Mouse (Mus musculus): ENCODE measurements around the gene Enc1. TPM values are rescaled to one million over a fixed set of nuclear protein-coding genes. Genes with fewer than 3 reads are reported as not detected.

Gene Enc1
- total and polyA plus RNA-seq, 3 experiments, result 5.2 to 10.0 (median 7.7) TPM

DNA sequence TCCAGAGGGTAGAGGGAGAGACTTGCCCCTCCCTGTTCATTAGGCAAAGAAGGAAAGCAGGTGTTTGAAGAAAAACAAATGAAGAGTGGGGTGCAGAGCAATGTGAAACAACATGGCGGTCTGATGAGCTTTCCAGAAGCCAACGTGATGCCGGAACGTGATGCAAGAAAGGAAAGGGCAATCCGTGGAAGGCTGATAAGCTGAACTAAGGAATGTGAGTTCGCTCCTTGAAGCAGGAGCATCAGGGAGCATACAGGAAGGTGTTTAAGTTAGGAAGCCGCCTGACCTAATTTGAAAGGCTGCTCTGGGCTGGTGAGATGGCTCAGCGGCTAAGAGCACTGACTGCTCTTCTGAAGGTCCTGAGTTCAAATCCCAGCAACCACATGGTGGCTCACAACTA lies 55.4 kb downstream of the Enc1 start:
- Histone ChIP-seq H3K27me3 (ENCODE audit: control insufficient read depth, insufficient read depth, low read length) (no peaks in the 10 kb centered on the region), H3K36me3 (ENCODE audit: control insufficient read depth, insufficient read depth, low read length) (no peaks in the 10 kb centered on the region), H3K9ac (ENCODE audit: low read depth, low read length) (no peak overlapping the region), H3K79me2 (replicated peaks; ENCODE audit: control insufficient read depth, insufficient read depth, low read length) (no peaks in the 10 kb centered on the region), H3K27ac (peak overlapping the region; percentile 8; the same call in 1 of the 2 replicates), H3K4me3 (no peak overlapping the region), H3K4me1 (ENCODE audit: control insufficient read depth, insufficient read depth, low read length) (peaks cover 15% of the 10 kb centered on the region)
- intact Hi-C loops (cut with DNase I), result loop anchor here (5.0 kb wide), 2 partner anchors 251 to 401 kb away; no protein-coding TSS in a partner anchor
- 58% methylated on average over 8 of the region's 8 CpGs for WGBS
- TF ChIP-seq POLR2A (IDR thresholded peaks at IDR 0.05; ENCODE audit: insufficient read depth, low read depth, low read length) (no peak), CTCF (IDR thresholded peaks at IDR 0.05) (no peak), EP300 (IDR thresholded peaks at IDR 0.05; ENCODE audit: insufficient read depth, low read depth, low read length) (no peak)
- DNase-seq, result peak; percentile 34 to 49

DNA sequence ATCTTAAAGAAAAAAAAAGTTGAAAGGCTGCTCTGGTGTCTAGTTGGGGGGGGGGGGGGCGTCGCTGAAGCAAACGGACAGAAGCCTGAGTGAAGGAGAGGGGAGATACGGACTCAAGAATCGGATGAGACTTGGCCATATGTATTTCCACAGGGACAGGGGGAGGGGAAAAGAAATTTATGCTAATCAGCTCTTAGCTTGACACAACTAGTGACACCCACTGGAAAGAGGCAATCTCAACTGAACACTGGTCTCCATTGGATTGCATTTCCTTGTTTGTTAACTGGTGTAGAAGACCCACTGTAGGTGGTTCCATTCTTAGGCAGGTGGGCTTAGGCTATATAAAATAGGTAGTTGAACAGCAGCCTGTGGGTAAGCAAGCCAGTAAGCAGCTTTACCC lies 55.9 kb downstream of the Enc1 start:
- 70% methylated on average over 5 of the region's 5 CpGs for WGBS
- intact Hi-C loops (cut with DNase I), result loop anchor here (1.0 to 5.0 kb wide), 3 partner anchors 25 to 401 kb away; no protein-coding TSS in a partner anchor

DNA sequence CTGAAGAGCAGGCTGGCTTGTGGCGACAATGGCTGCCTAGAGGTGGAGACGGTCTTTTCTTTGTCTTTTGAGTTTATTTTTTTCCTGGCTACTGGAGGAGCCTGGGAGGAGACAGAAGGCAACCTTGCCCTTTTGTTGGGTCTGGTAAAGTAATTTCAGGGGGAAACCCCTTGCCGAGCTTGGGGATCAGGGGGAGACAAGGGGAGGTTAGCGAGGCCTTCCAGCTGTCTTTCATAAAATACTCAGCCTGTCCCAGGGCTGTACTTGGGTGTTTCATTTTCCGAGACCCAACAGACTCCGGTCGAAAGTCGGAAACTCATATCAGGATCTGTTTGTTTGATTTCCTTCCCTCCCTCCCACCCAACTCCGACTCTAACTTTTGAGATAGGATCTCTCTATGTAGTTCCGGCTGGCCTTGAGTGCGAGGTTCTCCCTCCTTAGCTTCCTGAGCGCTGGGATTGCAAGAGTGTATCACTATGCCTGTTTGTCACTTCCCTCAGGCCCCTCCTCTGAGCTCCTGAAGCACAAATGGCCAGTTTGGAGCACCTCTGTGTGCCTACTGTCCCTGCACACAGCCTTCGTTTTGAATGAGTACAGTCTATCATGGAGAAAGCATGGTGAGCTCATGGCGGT lies 56.6 kb downstream of the Enc1 start:
- Histone ChIP-seq H3K4me3 (no peak overlapping the region), H3K27me3 (ENCODE audit: control insufficient read depth, insufficient read depth, low read length) (no peaks in the 10 kb centered on the region), H3K36me3 (ENCODE audit: control insufficient read depth, insufficient read depth, low read length) (no peaks in the 10 kb centered on the region), H3K4me1 (ENCODE audit: control insufficient read depth, insufficient read depth, low read length) (peaks cover 15% of the 10 kb centered on the region), H3K9ac (ENCODE audit: low read depth, low read length) (no peak overlapping the region), H3K27ac (peak overlapping the region; percentile 59), H3K79me2 (replicated peaks; ENCODE audit: control insufficient read depth, insufficient read depth, low read length) (no peaks in the 10 kb centered on the region)
- DNase-seq, result no peak
- WGBS, result 42% methylated on average over 14 of the region's 14 CpGs
- TF ChIP-seq EP300 (IDR thresholded peaks at IDR 0.05; ENCODE audit: insufficient read depth, low read depth, low read length) (no peak), CTCF (IDR thresholded peaks at IDR 0.05) (no peak), POLR2A (IDR thresholded peaks at IDR 0.05; ENCODE audit: insufficient read depth, low read depth, low read length) (no peak)
- intact Hi-C loops (cut with DNase I), result loop anchor here (1.0 to 5.0 kb wide), 3 partner anchors 24 to 400 kb away; no protein-coding TSS in a partner anchor

More for the DNA sequence above, 55.9 kb downstream of the Enc1 start:
- Histone ChIP-seq H3K79me2 (replicated peaks; ENCODE audit: control insufficient read depth, insufficient read depth, low read length) (no peaks in the 10 kb centered on the region), H3K4me3 (no peak overlapping the region), H3K9ac (ENCODE audit: low read depth, low read length) (no peak overlapping the region), H3K36me3 (ENCODE audit: control insufficient read depth, insufficient read depth, low read length) (no peaks in the 10 kb centered on the region), H3K27me3 (ENCODE audit: control insufficient read depth, insufficient read depth, low read length) (no peaks in the 10 kb centered on the region), H3K4me1 (ENCODE audit: control insufficient read depth, insufficient read depth, low read length) (peaks cover 15% of the 10 kb centered on the region), H3K27ac (peak overlapping the region; percentile 59)
- TF ChIP-seq POLR2A (IDR thresholded peaks at IDR 0.05; ENCODE audit: insufficient read depth, low read depth, low read length) (no peak), EP300 (IDR thresholded peaks at IDR 0.05; ENCODE audit: insufficient read depth, low read depth, low read length) (no peak)
- DNase-seq, result no peak

DNA sequence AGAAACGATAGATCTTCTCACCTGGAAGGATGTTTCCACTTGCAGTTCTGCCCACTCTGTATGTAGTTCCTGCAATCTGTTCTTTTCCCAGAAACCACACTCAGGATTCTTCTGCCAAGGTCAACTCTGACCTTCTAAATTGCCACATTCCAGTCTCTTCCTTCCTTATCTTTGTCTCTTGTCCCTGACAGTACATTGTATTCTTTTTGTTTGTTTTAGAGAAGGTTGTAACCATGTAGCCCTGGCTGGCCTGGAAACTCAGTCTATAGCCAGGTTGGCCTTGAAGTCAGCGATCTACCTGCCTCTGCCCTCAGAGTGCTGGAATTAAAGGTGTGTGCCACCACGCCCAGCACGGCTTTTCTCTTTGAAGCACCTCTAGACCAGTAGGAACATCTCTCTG lies 58.0 kb downstream of the Enc1 start:
- no peak for TF ChIP-seq POLR2A (IDR thresholded peaks at IDR 0.05; ENCODE audit: insufficient read depth, low read depth, low read length)
- H3K79me2 ChIP-seq (replicated peaks; ENCODE audit: control insufficient read depth, insufficient read depth, low read length), result no peaks in the 10 kb centered on the region
- intact Hi-C loops (cut with DNase I), result loop anchor here (5.0 kb wide), 2 partner anchors 248 to 398 kb away; no protein-coding TSS in a partner anchor
- H3K27me3 ChIP-seq (ENCODE audit: control insufficient read depth, insufficient read depth, low read length), result no peaks in the 10 kb centered on the region
- DNase-seq, result no peak
- no peak overlapping the region for H3K27ac ChIP-seq
- H3K4me1 ChIP-seq (ENCODE audit: control insufficient read depth, insufficient read depth, low read length), result peaks cover 15% of the 10 kb centered on the region
- no peaks in the 10 kb centered on the region for H3K36me3 ChIP-seq (ENCODE audit: control insufficient read depth, insufficient read depth, low read length)
- 91% methylated on average over 4 of the region's 4 CpGs for WGBS
- no peak overlapping the region for H3K4me3 ChIP-seq
- no peak overlapping the region for H3K9ac ChIP-seq (ENCODE audit: low read depth, low read length)

DNA sequence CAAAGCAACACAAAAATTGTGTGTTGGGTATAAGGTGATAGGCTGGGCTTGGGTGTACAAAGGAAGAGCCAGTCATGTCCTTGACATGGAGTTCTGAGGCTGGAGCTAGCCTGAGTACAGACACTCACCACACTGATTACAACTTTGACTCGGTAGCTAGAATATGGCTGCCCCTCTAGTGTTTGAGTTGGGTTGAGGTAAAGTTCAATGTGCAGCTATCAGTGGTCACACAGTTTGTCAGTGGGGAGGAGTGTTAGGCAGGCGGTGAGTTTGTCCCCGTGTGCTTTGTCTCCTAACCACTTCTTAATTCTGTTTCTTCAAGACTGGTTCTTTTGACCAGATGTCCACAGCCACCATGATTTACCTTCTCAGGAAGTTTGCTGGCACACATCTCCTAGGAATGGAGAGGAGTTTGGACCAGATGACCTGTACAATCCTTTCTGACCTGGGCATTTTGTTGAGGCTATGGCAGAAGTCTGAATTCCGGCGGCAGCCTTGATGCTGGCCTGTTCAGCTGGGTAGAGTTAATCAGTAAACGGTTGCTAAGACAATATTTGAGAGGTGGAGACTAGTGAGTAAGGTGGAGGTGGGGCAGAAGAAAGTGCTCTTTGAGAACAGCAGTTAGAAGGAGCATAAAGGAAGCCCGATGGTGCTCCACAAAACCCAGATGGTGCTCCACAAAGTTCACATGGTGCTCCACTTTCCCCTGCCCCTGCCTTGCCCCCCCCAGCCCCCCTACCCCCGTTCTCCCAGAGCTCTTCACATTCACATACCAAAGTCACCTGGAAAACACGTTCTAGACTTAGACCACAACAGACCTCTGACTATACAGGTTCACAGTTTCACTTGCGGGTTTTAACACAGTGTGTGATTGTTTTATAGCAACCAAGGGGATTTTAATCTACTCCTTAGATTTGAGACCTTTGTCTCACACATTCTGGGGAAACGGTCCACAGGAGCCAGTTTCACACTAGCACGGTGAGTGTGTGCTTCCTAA lies 59.3 kb downstream of the Enc1 start:
- Histone ChIP-seq H3K4me3 (no peak overlapping the region), H3K4me1 (ENCODE audit: control insufficient read depth, insufficient read depth, low read length) (peaks cover 12% of the 10 kb centered on the region), H3K27me3 (ENCODE audit: control insufficient read depth, insufficient read depth, low read length) (no peaks in the 10 kb centered on the region), H3K79me2 (replicated peaks; ENCODE audit: control insufficient read depth, insufficient read depth, low read length) (no peaks in the 10 kb centered on the region), H3K27ac (no peak overlapping the region), H3K9ac (ENCODE audit: low read depth, low read length) (no peak overlapping the region), H3K36me3 (ENCODE audit: control insufficient read depth, insufficient read depth, low read length) (no peaks in the 10 kb centered on the region)
- TF ChIP-seq CTCF (IDR thresholded peaks at IDR 0.05) (no peak), POLR2A (IDR thresholded peaks at IDR 0.05; ENCODE audit: insufficient read depth, low read depth, low read length) (no peak), EP300 (IDR thresholded peaks at IDR 0.05; ENCODE audit: insufficient read depth, low read depth, low read length) (no peak)
- 89% methylated on average over 12 of the region's 12 CpGs for WGBS
- no peak for DNase-seq
- intact Hi-C loops (cut with DNase I), result loop anchor here (5.0 kb wide), 2 partner anchors 247 to 397 kb away; no protein-coding TSS in a partner anchor

Other genes with a start within 250 kb of the Enc1 start
- not detected for gene 1700029F12Rik, start 206.7 kb upstream of the Enc1 start, total RNA-seq (2021)
- gene 1700029F12Rik, start 206.7 kb upstream of the Enc1 start, polyA plus RNA-seq (2012; rRNA removed), result 0.78 and 0.82 TPM in 2 replicates
- gene Fam169a, start 173.8 kb upstream of the Enc1 start, total RNA-seq (2021), result under 1 TPM; 0.42 to 0.50 TPM
- 0.12 and 0.26 TPM in 2 replicates for gene Fam169a, start 173.8 kb upstream of the Enc1 start, polyA plus RNA-seq (2012; rRNA removed)
- gene Gm6169, start 141.9 kb upstream of the Enc1 start, total RNA-seq (2021), result 10 to 100 TPM in 1 of 2 experiments, not detected in 1; 10.7 TPM
- gene Gm6169, start 141.9 kb upstream of the Enc1 start, polyA plus RNA-seq (2012; rRNA removed), result 1.2 and 2.5 TPM in 2 replicates
- 10 to 100 TPM; 43.0 to 54.7 TPM for gene Gfm2, start 103.2 kb upstream of the Enc1 start, total RNA-seq (2021)
- gene Gfm2, start 103.2 kb upstream of the Enc1 start, polyA plus RNA-seq (2012; rRNA removed), result 27.9 and 50.2 TPM in 2 replicates
- 10 to 100 TPM; 42.0 to 45.0 TPM for gene Nsa2, start 103.2 kb upstream of the Enc1 start, total RNA-seq (2021)
- gene Nsa2, start 103.2 kb upstream of the Enc1 start, polyA plus RNA-seq (2012; rRNA removed), result 14.9 and 27.5 TPM in 2 replicates
- gene Hexb, start 42.7 kb upstream of the Enc1 start, total RNA-seq (2021), result 10 to 100 TPM; 21.2 to 21.7 TPM
- gene Hexb, start 42.7 kb upstream of the Enc1 start, polyA plus RNA-seq (2012; rRNA removed), result 21.3 and 26.5 TPM in 2 replicates

Measured in heart, adult 2 months (tissue).